Mouse (Mus musculus) lung, postnatal 36 days (tissue): Measurements from ENCODE around the gene Gfod1.

ENCODE experiments used
- DNase-seq: peaks from one replicate; pipeline ENCODE4 v3.0.0; 2022; ENCODE audit warnings: mixed read lengths

The Gfod1 gene

DNA sequence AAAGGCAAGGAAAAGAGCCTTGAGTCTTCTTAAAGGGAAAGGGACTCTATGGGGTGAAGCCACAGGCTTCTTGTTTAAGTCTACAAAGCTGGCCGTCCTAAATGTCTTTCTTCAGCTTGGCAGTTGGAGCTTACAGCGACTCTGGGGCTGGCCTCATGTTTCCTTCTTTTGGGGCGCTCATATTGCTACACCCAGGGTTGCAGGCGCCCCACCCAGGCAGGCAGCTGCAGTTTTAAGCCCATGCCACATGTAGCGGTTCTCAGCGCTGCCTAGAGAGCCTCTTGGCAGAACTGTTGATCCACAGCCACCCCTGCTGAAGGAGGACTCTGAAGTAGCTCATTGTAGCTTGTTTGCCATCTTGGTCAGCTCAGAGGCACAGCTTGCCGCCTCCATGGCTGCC, 104.7 kb downstream of the Gfod1 start:
- DNase-seq, result no peak

DNA sequence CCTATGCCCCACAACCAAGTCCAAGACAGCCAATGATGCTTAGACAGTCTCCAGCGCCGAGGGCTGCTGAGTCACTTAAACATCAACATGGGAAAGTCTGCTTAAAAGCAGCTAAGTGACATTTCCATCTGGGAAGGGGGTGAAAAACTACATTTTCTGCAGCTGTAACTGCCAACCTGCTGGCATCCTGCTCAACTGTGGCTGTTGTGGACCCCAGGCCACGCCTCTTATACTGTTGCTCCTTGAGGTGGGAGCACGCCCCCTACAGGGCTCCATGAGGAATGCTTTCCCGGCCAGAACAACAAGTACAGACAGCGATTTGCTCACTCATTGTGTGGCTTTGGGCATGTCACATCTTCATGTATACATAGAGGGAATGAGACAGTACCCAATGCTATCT, 106.8 kb downstream of the Gfod1 start:
- DNase-seq, result no peak

DNA sequence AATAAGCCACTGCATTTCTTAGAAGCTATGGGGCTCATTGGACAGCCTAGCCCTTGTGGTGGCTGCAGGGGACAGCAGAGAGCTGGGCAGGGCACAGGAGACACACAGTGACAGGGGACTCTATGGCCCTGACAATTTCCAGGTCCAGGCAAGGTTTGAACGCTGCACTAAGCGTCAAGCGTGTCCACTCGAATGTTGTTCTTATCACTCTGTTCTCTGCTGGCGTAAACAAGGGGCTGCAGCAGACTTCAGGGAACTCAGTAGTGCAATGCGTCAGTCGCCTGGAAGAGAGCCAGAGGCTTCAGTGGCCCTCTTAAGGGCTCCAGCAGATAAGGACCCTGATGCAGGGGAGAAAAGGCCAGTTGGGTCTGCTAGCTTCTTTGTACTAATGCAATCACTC, 108.0 kb downstream of the Gfod1 start:
- peak; percentile 53 for DNase-seq

DNA sequence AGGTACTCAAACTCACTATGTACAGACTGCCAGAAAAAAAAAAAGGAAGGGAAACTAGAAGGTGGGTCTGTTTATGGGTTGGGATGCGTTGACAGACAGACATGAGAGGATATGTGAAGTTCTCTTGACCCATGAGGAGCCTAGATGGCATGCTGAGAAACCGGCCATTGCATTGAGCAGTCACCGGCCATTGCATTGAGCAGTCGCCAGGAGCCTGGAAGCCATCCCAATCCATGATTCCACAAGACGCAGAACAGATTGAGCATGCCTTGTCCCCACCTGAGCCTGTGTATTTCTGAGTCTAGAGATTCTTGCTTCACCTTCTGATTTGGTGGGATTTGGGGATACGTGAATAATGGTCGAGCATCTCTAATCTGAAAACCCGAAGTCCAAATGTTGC, 110.0 kb downstream of the Gfod1 start:
- DNase-seq, result no peak

DNA sequence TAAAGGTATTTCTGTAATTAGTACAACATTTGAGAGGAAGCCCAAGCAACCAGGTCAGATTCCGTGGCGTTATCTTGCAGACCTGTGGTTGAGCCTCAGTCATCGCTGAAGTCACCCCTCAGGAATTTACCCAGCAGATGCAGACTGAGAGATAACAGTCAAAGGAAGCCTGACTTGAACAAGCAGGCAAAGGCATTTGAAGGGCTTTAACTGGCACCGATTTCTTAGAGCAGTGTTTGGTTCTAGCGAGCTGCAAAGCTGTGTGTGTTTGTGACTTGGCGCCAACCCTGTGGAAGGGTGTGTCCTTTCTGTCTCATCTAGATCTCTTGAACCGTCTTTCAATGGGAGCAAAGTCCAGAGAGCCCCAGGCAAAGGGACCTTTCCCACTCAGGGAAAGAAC, 110.7 kb downstream of the Gfod1 start:
- DNase-seq, result peak; percentile 78

DNA sequence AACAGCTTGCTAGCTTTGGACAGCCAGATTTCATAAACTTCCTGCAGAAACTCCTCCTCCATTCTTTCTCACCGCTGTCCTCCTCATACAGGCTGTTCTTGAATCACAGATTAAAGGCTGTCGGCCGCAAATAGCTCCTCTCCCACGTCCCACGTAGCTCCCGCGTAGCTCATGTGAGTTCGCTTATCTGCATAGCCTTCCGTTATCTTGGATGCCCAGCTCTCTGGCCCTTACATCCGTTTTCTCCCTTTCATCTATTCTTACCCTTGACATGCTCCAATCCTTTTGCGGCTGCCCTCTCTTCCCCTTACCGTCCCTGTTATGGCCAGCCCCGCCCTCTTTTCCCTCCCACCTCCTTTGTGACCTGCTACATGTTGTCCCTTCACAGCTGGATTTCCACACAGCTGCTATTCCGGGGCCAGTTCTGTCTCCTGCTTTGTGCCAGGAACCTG, 112.2 kb downstream of the Gfod1 start:
- DNase-seq, result peak; percentile 65

DNA sequence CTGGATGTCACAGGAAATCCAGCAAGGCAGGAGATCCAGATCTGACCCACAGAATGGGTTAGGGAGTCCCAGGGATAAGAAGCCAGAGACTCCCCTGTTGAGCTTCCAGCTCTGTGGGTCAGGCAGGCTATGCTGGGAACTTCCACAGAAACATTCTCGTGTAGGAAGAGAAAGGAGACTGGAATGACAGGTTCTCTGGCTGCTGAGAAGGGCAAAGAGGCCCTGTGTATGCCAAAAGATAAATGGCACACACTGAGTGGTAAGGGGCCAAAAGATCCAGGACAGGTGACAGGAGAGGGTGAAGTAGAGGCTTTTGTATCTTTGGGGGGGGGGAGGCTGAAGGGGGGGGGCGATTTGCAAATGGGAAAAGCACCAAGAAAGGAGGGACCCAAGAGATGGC, 112.7 kb downstream of the Gfod1 start:
- DNase-seq, result no peak

DNA sequence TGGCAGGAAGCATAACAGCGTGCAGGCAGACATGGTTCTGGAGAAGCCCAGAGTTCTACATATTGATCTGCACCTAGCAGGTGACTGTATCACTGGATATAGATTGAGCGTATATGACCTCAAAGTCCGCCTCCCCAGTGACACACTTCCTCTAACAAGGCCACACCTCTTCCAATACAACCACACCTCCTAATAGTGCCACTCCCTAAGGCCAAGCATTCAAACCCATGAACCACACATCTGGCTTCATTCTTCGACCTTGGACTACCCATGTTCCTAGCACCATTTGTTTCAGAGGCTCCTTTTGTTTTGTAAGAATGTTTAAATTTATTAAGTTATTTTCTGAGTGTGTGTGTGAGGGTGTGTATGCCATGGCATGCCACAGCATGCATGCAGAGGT, 116.2 kb downstream of the Gfod1 start:
- DNase-seq, result no peak

DNA sequence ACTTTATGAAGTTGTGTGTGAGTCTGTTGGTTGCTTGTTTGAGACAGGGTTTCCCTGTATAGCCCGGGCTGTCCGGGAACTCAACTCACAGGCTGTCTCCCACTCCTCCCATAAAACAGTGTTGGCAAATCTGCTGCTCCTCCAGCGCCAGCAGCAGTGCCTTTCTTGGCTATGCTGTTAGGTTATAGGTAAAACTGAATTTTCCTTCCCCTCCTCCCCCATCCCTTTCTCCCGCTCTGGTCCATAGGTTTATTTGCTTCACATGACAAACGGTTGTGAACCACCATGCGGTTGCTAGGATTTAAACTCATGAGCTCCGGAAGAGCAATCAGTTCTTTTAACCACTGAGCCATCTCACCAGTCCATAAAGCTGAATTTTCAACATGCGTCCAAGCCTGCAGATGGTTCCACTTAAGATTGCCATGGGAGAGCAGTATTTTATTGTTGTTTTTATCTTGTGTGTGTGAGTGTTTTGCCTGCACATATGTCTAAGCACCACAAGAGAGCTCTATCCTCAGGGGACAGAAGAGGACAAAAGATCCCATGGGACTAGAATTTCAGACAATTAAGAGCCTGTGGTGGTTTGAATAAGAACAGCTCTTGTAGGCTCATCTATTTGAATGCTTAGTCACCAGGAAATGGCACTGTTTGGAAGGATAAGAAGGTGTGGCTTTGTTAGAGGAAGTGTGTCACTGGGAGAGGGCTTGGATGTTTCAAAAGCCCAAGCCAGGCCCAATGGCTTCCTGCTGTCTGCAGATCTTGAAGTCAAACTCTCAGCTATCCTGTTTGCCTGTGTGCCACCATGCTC, 120.5 kb downstream of the Gfod1 start:
- DNase-seq, result no peak

DNA sequence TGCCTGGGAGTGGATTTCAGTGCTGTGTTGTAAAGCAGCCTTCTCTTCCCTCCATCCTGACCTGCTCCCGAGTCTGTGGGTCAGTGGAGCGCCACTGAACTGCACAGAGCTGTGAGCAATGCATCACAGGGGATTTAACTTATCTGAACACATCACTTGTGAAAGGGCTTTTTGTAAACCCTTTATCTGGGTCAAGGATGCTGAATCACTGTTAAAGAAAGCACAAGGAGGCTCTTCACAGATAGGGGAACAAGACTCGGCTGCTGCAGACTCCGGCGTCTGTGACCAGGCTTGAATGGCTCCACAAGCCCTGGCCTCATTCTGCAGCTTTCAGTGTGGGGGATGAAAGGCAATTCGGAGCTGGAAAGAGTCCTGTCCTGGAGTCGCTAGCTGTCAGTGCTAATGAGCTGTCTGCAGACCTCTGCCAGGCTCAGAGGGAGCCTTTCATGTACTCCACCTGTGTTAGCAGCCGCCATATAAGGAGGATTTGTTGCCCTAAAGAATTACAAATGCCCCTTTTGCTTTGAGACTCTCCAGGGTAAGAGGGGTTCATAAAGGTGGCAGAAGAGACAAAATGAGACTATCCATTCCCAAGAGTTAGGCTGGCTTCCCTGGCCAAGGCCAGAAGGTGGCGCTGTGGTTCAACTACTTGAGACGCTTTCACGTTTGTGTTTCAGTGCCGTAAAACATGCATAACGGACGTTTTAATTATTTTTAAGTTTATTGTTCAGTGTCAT, 121.3 kb downstream of the Gfod1 start:
- DNase-seq, result peak; percentile 90

DNA sequence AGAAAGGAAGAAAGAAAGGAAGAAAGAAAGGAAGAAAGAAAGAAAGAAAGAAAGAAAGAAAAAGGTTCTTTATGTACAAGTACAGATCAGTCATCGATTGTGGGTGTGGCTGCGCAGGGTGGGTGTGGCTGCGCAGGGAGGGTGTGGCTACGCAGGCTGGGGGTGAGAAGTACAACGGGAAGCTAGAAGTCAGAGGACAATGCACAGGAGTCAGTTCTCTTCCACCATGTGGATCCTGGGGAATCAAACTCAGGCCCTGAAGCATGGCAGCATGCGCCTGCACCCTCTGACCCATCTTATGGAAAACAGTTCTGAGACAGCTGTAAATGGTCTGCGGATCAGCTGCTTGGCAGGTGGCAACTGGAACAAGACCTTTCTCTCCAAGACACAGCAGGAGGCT, 122.9 kb downstream of the Gfod1 start:
- DNase-seq, result no peak

DNA sequence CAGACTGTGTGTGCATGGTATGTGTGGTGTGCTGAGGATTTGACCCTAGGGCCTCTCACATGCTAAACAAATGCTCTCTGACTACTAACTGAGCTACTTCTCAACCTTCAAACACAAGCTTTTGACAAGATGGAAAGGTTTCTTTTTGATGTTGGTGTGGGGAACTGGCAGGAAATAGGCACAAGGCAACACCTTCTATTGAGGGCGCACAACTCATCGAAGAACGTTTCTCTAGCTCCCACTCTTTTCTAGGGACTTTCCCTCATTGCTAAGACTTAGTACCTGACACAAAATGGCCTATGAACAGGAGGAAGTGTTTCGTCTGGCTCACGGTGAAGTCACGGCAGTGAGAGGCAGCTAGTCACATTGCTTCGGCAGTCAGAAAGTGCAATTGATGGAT, 126.7 kb downstream of the Gfod1 start:
- no peak for DNase-seq

DNA sequence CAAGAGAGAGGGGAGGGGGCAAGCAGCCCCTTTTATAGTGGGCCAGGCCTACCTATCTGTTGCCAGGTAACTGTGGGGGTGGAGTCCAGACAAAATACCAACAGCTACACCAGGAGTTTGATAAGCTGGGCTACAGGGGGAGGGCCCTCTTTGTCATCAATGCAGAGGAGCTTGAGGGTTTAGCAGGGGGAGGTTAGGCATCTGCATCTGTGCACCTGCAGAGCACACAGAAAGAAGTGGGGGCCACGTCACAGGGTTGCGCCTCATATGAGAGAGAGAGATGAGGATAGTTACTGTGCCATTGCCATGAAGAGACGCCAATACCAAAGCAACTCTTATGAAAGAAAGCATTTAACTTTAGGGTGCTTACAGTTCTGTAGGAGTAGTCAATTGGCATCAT, 127.3 kb downstream of the Gfod1 start:
- DNase-seq, result no peak

DNA sequence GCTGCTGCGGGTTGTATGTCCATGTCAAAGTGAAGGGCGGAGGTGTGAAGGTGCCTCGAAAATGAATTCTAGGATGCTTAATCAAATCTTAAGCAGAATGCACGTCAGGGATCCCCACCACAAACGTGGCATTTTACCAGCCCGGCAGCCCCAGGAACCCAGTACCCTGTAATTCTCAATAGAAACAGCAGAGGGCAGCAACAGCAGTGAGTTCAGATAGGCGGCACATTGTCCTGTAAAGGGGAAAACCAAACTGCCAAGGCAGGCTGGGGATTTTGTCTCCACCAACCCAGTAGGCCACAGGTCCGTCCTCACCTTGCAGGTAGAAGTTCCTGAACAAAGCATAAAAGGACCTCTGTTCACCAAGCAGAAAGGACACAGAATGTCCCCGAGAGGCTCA, 130.7 kb downstream of the Gfod1 start:
- DNase-seq, result peak; percentile 91

DNA sequence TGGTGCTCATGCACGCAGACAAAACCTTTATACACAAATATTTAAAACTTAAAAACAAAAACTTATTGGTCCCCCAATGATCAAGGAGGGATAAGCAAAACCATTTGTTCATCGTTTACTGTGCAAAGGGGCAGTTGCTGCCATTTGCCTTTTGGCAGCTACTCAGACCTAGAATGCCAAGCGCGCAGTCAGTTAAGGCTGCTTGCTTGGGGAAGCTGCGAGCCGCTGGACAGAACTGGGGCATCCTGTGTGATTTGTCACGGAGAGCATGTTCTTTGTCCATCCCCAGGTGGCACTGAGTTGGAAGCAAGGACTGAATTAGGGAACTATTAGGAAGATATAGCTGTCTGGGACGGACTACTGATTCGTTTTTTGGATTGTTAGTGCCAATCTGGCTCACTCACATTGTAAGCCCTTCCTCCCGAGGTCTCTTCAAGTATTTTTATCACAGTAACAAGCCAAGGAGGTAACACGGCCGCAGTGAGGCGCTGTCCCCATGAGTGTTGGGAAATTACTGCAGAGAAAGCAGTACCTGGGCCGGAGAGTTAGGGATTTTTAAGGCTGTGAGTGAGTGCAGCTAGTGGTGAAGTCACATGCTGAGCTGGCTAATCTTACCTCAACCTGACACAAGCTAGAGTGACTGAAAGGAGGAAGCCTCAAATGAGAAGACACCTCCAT, 131.8 kb downstream of the Gfod1 start:
- peak; percentile 56 for DNase-seq

DNA sequence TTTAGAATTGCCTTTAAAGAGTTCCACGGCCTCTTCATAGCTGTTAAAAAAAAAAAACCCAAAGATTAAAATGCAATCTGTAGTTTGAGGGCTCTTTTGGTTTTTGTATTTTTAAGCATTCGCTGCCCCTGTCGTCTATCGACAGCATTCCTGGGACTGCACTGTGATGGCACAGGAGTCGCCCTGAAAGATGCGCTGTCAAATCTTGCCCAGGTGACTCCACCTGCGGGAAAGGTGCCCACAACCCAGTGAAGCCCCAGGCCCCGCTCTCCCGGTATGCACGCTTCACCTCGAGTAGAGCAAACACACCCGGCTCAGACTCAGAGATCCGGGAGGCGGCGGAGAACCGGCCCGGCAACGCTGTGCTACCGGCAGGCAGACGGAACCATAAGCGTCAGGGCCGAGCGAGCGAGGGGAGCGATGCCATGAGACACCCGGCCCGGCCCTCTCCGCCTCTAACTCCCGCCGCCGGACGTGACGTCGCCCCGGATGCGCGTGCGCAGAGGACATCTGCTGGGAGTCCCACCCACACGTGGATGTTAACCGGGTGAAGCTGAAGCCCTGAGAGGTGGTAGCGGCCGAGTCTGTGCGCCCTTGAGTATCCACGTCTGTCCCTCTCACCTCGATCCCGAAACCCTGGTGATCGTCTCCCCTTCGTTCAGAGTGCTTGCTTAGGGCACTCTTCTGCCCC, 132.8 kb downstream of the Gfod1 start, which contains the start of gene Tbc1d7:
Gene Tbc1d7 (minus strand): TSS at position 482 of the 691 bp plus-strand sequence.
- DNase-seq, result peak; percentile 98

DNA sequence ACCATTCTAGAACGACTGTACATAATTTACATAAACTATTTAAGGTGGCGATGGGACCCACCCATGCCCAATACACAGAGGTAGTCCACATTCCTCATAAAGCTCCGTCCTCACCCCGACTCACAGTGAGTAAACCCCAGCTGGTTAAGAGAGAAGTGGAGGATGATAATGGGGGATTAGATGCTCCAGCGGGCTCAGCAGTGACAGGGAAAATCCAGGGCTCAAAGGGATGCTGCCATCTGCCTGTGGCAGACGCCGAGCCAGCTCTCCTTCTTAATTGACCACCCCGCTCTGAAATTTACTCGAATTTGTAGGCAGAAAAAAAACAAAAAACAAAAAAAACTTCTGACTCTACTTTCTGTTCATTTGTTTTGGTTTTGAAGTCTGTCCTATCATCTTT, 136.3 kb downstream of the Gfod1 start:
- DNase-seq, result no peak

DNA sequence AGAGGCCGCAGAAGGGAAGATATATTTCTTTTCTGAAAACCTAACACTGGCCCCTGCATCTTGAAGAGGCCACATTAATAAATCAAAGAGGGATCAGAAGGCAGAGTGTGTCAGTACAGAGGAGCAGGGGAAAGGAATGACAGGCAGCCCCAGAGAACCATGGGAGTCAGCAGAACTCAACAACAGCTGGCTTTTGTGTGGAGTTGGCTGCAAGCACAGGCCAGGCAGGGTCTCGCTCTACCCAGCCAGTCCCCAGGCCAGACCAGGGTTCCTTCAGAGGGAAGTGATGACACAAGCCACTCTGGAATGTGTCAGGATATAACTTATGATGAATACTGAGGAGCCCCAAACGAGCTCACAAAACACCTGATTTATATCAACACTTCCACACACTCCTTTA, 144.5 kb downstream of the Gfod1 start:
- DNase-seq, result peak; percentile 6

DNA sequence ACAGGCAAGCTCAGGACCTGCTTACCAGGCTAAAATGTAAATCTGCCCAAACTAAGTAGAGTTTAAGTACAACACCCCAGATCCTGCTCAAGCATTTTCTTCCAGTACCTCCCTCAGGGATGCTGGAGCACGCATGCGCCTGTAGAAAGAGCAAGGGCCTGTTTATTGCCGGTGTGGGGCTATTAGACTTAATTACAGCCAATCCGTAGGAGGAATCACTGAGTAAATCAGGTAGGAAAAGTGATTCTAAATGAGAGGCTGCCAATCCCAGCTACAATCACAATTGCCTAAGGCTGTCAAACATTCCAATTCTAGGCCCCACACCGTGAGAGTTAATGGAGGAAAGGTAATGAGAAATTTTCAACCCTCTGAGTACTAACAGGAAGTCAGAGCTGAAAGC, 145.7 kb downstream of the Gfod1 start:
- no peak for DNase-seq

DNA sequence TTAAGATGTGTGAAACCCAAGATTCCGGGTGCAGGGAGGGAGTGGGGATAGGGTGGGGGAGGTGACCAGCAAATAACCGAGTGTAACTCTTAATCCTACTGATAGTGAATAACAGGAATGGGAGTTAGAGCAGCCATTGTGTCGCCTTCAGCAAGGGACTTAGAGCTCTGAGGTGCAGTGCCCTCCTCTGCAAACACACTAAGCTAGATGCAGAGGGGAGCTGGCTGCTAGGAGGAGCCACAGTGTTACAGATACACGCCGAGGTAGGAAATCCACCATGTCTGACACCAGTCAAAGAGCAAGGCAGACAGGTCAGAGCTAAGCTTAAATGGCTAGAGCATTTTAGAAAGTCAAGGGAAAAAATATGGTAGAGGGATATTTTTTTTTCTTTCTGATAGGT, 146.6 kb downstream of the Gfod1 start:
- DNase-seq, result no peak

DNA sequence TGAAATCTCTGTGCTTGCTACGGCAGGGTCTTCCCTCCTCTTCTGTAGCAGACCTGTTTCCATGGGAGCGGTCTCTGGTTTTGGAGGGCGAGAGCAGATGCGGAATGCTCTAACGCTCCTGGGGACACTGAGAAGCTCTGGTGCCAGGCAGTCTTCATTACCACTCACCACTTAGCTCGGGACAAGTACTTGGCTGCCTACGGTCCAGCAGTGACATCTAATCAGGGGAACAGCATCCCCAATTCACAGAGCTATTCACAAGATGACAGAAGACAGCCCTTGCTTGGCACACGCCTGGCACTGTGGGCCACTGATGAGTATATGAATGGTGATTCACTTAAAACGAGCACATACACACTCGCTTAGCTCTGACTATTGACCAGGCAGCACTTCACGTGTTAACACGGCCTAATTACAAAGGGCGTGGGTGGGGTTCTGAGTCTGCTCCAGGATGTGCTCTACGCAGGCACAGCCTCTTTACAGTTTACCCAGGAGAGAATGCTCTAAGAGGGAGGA, 151.9 kb downstream of the Gfod1 start:
- no peak for DNase-seq

DNA sequence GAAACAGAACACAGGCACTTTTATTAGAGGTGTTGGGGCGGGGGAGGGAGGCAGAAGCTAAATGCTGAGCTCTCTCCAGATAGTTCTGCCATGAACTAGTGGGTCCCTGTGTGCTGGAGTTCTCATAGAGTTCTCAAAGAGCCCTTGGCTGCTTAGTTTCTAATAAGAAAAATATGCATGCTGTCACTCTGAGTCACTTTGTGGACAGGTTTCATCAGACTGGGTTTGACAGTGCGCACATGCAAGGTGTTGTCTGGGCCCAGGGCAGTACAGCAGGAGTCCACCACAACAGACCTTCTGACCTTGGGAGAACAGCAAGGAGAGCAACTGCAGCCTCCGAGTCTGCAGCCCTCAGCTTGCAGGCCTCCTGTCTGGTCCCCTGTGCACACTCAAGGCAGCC, 154.3 kb downstream of the Gfod1 start:
- no peak for DNase-seq

DNA sequence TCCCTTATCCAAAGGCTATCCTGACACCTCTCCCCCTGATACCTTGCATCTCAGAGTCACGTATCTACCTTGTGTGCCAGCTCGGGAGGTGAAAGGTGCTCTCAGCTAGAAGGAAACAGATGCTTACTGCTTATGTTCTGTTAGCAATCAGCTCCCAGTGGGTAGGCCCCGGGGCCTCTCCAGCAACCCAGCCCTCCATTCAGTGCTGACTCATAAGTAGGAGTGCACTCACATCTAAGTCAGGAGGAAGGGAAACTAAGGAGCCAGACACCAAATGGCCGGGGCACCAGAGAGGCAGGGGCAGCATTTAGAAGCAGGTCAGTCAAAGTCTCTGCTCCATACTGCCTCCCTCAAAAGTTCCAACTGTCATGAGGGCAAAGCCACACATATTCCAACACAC, 155.3 kb downstream of the Gfod1 start:
- DNase-seq, result no peak
